Mouse (Mus musculus) layer of hippocampus, postnatal 14 days (tissue): ENCODE results near the gene Prmt7. TPM values are rescaled to one million over a fixed set of nuclear protein-coding genes. Genes with fewer than 3 reads are reported as not detected.

Experiments used
- DNase-seq, 2 experiments: peaks; one replicate each; pipeline ENCODE4 v3.0.0; 2021 to 2022; ENCODE audit warnings: low spot score in 2 of 2, mixed read lengths in 1 of 2
- total RNA-seq, 2 experiments: library from RNA; stranded (reverse); gene quantifications; 2 replicates each; pipeline ENCODE4 v1.2.3; 2021

The Prmt7 gene
- total RNA-seq, 2 experiments from 2014 or later: 32.1 to 34.3 TPM

- DNase-seq: no peak
Observed at GRCm38 (mm10) chr8:106213959-106214358, 3.2 kb downstream of the Prmt7 start.

GRCm38 (mm10) chr8:106219620-106220019 lies 8.9 kb downstream of the Prmt7 start:
- no peak for DNase-seq

- DNase-seq: peak; percentile 32 to 49
Observed at GRCm38 (mm10) chr8:106226589-106226988, 15.9 kb downstream of the Prmt7 start.

GRCm38 (mm10) chr8:106231536-106231935 lies 20.8 kb downstream of the Prmt7 start:
- DNase-seq: no peak

- no peak for DNase-seq
Observed at GRCm38 (mm10) chr8:106232751-106233150, 22.0 kb downstream of the Prmt7 start.

GRCm38 (mm10) chr8:106234567-106235261 lies 24.0 kb downstream of the Prmt7 start:
- DNase-seq: no peak

GRCm38 (mm10) chr8:106237106-106237505 lies 26.4 kb downstream of the Prmt7 start:
- no peak for DNase-seq

GRCm38 (mm10) chr8:106250186-106250585 lies 39.5 kb downstream of the Prmt7 start:
- no peak for DNase-seq

GRCm38 (mm10) chr8:106258169-106258568 lies 47.4 kb downstream of the Prmt7 start:
- no peak for DNase-seq

- DNase-seq: no peak
Observed at GRCm38 (mm10) chr8:106259579-106260255, 49.0 kb downstream of the Prmt7 start.

- DNase-seq: no peak
Observed at GRCm38 (mm10) chr8:106260894-106261293, 50.2 kb downstream of the Prmt7 start.

GRCm38 (mm10) chr8:106262343-106262742 lies 51.6 kb downstream of the Prmt7 start:
- no peak for DNase-seq

GRCm38 (mm10) chr8:106263928-106264327 lies 53.2 kb downstream of the Prmt7 start:
- peak in 1 of 2 experiments; percentile 57 for DNase-seq

- no peak for DNase-seq
Observed at GRCm38 (mm10) chr8:106265398-106265797, 54.7 kb downstream of the Prmt7 start.

GRCm38 (mm10) chr8:106268710-106269346 lies 58.1 kb downstream of the Prmt7 start:
- no peak for DNase-seq

- DNase-seq: peak; percentile 65 to 86
Observed at GRCm38 (mm10) chr8:106270804-106271203, 60.1 kb downstream of the Prmt7 start.

GRCm38 (mm10) chr8:106271378-106271777 lies 60.6 kb downstream of the Prmt7 start:
- no peak for DNase-seq

- no peak for DNase-seq
Observed at GRCm38 (mm10) chr8:106273468-106273867, 62.7 kb downstream of the Prmt7 start.

GRCm38 (mm10) chr8:106276709-106277317 lies 66.1 kb downstream of the Prmt7 start:
- no peak for DNase-seq

- no peak for DNase-seq
Observed at GRCm38 (mm10) chr8:106278367-106279042, 67.8 kb downstream of the Prmt7 start.

- DNase-seq: no peak
Observed at GRCm38 (mm10) chr8:106280154-106280553, 69.4 kb downstream of the Prmt7 start.
